Mouse (Mus musculus) G1E (cell line): ENCODE measurements around the gene Ctcfl. TPM values are rescaled to one million over a fixed set of nuclear protein-coding genes. Genes with fewer than 3 reads are reported as not detected.

ENCODE experiments used
- ATAC-seq: 2 replicates; pipeline ENCODE4 v1.8.0; 2016; ENCODE audit warnings: mild to moderate bottlenecking; ENCODE audit not compliant: insufficient number of reproducible peaks, poor library complexity, low FRiP score, severe bottlenecking; ENCODE audit errors: extremely low read depth
- DNase-seq: peaks from one replicate; pipeline ENCODE4 v3.0.0; 2012; ENCODE audit warnings: low spot score
- H3K27me3 ChIP-seq: 2 replicates; pipeline ENCODE4 v1.6.1; 2012; ENCODE audit warnings: mild to moderate bottlenecking, low read length, inconsistent platforms; ENCODE audit not compliant: insufficient read depth
- H3K36me3 ChIP-seq: replicated peaks from 2 replicates; pipeline ENCODE3; 2012; ENCODE audit warnings: mild to moderate bottlenecking, inconsistent platforms
- H3K4me1 ChIP-seq: 2 replicates; pipeline ENCODE4 v1.6.1; 2012; ENCODE audit warnings: low read depth, low read length, inconsistent platforms, mixed read lengths; ENCODE audit not compliant: insufficient read depth
- H3K4me3 ChIP-seq: 2 replicates; pipeline ENCODE4 v1.5.1; 2012; ENCODE audit warnings: low read depth, mild to moderate bottlenecking, inconsistent platforms, low read length, moderate library complexity, mixed read lengths
- H3K9me3 ChIP-seq: replicated peaks from 2 replicates; pipeline ENCODE4 v1.6.1; 2012; ENCODE audit warnings: inconsistent platforms
- CTCF ChIP-seq: IDR thresholded peaks from 2 replicates; pipeline ENCODE4 v1.5.1; 2012; ENCODE audit warnings: low read depth, low read length, inconsistent platforms, mixed read lengths
- GATA1 ChIP-seq: IDR thresholded peaks from 2 replicates; pipeline ENCODE4 v1.6.1; 2012; ENCODE audit warnings: borderline replicate concordance, low read length, inconsistent platforms, mixed read lengths
- GATA2 ChIP-seq: IDR thresholded peaks from 2 replicates; pipeline ENCODE4 v1.6.1; 2012; ENCODE audit warnings: low read depth, low read length, inconsistent platforms, borderline replicate concordance
- POLR2AphosphoS5 ChIP-seq: IDR thresholded peaks from 2 replicates; pipeline ENCODE4 v1.6.1; 2012; ENCODE audit warnings: low read depth, low read length, inconsistent platforms; ENCODE audit not compliant: insufficient replicate concordance
- TAL1 ChIP-seq: conservative IDR thresholded peaks from 2 replicates; pipeline ENCODE4 v1.6.1; 2012; ENCODE audit warnings: low read depth, low read length, inconsistent platforms, mixed read lengths
- polyA plus RNA-seq: library from polyadenylated mRNA; stranded (reverse); fragments of >175 nt; gene quantifications from 2 replicates; pipeline ENCODE4 v1.2.3, GENCODE M21; 2012
- total RNA-seq, 2 experiments: library from RNA; stranded (forward) in 1 of 2; stranded (reverse) in 1 of 2; fragments of 200-1000 nt in 1 of 2; fragments of >200 nt in 1 of 2; fragmentation: Nextera tagmentation in 1 of 2; gene quantifications; 2 replicates each; pipeline ENCODE4 v1.2.3; 2014 to 2017

The Ctcfl gene
- total and polyA plus RNA-seq, 3 experiments, result not detected

DNA sequence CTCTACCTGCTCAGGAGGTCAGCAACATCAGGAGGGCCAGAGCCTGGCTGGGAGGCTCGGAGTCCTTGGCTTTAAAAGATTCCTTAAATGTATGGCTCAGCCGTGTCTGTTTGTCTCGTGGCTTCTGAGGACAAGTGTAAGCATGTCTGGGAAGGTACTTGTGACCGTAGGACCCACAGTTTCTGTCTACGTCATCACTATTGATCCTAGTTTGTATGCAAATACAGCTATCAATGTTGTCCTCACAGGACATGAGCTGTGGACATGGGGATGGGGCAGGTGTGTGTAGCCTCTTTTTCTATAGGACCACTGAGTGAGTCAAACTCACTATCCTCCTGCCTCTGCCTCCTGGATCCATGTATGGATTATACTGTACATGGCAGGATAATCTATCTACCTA lies 28.7 kb upstream of the Ctcfl start:
- Histone ChIP-seq H3K27me3 (no peaks in the 10 kb centered on the region), H3K36me3 (no peaks in the 10 kb centered on the region), H3K4me3 (no peak overlapping the region), H3K4me1 (no peaks in the 10 kb centered on the region), H3K9me3 (peaks cover 88% of the 10 kb centered on the region)
- ATAC-seq, result no peak
- TF ChIP-seq GATA1, result no peak
- no peak for TF ChIP-seq CTCF
- TF ChIP-seq POLR2AphosphoS5, result no peak
- no peak for TF ChIP-seq TAL1
- TF ChIP-seq GATA2, result no peak
- DNase-seq, result no peak

DNA sequence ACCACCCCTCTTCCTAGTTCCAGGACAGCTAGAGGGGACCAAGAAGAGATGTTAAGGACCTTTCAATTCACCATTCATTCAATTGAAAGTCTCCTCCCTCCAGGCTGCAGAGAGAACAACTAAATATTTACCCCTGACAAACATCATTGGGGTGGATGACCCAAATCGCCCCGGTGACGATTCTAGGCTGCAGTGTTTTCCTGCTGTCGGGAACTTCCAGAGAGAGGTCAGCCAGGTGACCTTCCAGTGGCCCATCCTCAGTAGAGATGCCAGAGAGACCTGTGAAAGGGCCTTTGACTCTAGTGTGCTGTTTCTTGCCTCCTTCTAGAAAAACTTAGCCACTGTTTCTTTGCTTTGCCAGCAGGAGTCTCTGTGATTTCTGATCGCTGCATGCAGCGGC lies 27.4 kb upstream of the Ctcfl start:
- no peak for ATAC-seq
- H3K4me3 ChIP-seq, result no peak overlapping the region
- H3K36me3 ChIP-seq, result no peaks in the 10 kb centered on the region
- no peak for DNase-seq
- no peaks in the 10 kb centered on the region for H3K27me3 ChIP-seq
- no peak for TF ChIP-seq CTCF
- no peak for TF ChIP-seq GATA1
- TF ChIP-seq TAL1, result no peak
- no peak for TF ChIP-seq POLR2AphosphoS5
- TF ChIP-seq GATA2, result no peak
- H3K4me1 ChIP-seq, result no peaks in the 10 kb centered on the region
- peaks cover 84% of the 10 kb centered on the region for H3K9me3 ChIP-seq

DNA sequence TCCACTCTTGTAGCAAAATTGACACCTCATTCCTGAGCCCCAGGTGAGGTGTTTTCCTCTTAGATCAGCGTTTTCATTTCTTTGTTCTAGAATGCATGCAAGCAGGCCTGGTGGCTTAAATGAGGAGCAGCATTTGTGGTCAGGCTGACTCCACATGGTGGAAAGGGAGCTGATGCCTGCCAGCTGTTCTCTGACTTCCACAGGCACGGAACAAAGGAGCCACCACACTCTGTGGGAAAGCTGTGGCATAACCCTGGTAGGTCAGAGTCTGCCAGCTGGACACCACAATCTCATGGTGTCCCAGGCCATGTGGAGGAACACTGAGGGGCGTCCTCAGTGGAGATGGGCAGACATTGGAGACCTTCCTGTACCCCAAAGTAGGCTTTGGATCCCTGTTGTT lies 26.5 kb upstream of the Ctcfl start:
- DNase-seq (no peak), ATAC-seq (no peak)
- TF ChIP-seq GATA1 (no peak), CTCF (no peak), GATA2 (no peak), POLR2AphosphoS5 (no peak), TAL1 (no peak)
- Histone ChIP-seq H3K4me3 (no peak overlapping the region), H3K36me3 (no peaks in the 10 kb centered on the region), H3K9me3 (peaks cover 82% of the 10 kb centered on the region), H3K27me3 (no peaks in the 10 kb centered on the region), H3K4me1 (no peaks in the 10 kb centered on the region)

DNA sequence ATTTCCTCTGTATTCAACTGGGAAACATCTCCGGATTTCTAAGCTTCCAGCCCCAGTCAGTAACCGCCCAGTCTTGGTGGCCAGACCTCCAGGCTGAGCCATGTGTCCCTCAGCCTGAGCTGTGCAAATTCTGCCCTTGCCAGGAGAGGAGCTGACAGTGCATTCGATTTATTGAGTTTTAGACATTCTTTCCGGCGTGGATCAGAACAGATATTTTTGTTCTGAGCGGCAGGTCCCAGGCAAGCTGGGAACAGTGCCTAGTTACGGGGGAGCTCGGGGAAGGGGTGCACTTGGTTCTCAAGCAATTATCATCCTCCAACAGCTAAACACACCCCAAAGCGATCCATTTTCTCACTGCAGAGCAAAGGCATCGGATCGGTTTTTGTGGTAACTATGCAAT lies 24.3 kb upstream of the Ctcfl start:
- Histone ChIP-seq H3K9me3 (peaks cover 83% of the 10 kb centered on the region), H3K4me3 (no peak overlapping the region), H3K27me3 (no peaks in the 10 kb centered on the region), H3K4me1 (no peaks in the 10 kb centered on the region), H3K36me3 (no peaks in the 10 kb centered on the region)
- TF ChIP-seq TAL1, result no peak
- TF ChIP-seq GATA1, result no peak
- TF ChIP-seq POLR2AphosphoS5, result no peak
- TF ChIP-seq CTCF, result no peak
- TF ChIP-seq GATA2, result no peak
- ATAC-seq, result no peak
- DNase-seq, result no peak

DNA sequence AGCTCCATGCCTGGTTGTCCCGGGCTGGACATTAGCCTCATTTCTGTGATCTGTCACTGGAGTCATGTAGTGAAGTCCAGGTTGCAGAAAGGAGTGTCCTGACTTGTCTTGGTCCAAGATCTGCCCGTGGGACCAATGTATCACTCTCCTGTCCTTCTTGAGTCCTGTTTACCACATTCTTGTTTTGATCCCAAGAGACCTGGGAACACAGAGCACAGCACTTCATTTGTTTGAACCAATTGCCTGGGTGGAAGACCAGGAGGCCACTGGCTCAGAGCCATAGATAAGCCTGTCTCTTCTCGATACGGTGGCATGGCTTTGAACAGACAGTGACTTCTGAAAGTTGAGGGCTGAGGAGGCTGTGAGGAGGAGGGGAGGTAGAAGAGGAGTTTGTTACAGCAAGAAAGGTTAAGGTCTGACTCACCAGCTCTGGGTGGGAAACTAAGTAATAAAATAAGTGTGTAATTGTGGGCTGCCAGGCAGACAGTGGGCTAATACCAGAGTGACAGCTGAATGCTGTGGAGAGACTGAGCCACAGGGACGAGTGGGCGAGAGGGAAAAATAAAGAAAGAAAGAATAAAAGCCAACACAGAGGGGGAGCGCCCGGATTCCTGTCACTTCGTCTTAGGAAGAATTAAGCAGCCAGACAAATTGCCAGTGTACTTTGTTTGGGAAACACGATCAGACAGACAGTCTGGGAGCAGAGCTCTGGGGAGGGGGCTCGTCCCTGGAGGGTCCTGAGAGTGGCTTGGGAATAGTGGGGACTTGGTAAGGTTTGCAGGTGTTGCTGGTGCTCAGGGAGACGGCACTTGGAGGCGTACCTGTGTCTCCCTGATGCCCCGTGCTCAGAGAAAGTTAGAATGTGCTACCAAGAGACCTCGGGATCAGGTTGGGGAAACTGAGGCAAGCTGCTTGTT lies 19.3 kb upstream of the Ctcfl start:
- no peaks in the 10 kb centered on the region for H3K27me3 ChIP-seq
- H3K36me3 ChIP-seq, result no peaks in the 10 kb centered on the region
- H3K4me3 ChIP-seq, result no peak overlapping the region
- ATAC-seq (no peak), DNase-seq (no peak)
- H3K4me1 ChIP-seq, result no peaks in the 10 kb centered on the region
- peaks cover 67% of the 10 kb centered on the region for H3K9me3 ChIP-seq
- TF ChIP-seq GATA1 (no peak), POLR2AphosphoS5 (no peak), CTCF (no peak), GATA2 (no peak)

DNA sequence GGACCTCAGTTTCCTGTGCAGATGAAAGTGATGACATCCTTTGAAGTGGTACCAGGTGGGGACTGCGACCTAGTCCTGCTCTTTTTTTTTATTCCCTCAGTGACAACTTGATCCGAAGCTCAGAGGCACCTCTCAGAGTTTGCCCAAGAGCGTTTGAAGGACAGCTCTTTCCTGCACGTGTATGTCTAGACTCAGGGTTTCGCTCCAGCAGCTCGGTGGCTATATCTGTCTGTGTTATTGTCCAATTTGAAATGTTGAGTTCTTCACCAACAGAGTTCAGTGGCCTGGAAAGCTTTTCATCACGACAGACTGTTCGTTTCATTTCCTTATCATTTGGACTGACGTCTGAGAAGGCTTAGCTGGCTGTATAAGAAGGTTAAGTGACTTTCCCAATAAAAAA lies 15.4 kb upstream of the Ctcfl start:
- Histone ChIP-seq H3K9me3 (peaks cover 72% of the 10 kb centered on the region), H3K27me3 (no peaks in the 10 kb centered on the region), H3K4me3 (no peak overlapping the region), H3K4me1 (no peaks in the 10 kb centered on the region), H3K36me3 (no peaks in the 10 kb centered on the region)
- ATAC-seq (no peak), DNase-seq (no peak)
- TF ChIP-seq GATA2 (no peak), CTCF (no peak), POLR2AphosphoS5 (no peak), TAL1 (no peak), GATA1 (no peak)

DNA sequence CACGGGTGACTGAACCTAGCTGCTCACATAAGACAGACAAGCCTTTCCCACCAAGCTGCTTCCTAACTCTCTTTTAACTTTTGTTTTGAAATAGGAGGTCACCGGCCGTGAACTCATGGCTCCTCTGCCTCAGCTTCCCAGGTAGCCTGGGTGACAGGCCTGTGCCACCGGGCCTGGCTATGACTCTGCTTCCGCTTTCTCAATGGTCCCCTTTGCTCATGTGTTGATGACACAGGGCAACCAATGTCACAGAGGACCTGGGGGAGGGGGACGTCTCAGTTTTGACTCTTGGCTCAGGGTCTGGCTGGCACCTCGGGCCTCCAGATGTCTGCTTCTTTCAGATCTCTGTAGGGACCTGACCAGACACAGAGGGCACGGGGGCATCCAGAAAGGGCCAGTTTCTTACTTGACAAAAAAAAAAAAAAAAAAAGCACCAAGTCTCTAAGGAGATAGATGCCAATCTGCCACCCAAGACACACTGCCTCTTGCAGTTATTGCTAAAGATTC lies 13.5 kb upstream of the Ctcfl start:
- no peak for TF ChIP-seq TAL1
- no peak for TF ChIP-seq POLR2AphosphoS5
- no peak for TF ChIP-seq CTCF
- TF ChIP-seq GATA1, result no peak
- TF ChIP-seq GATA2, result no peak
- no peak overlapping the region for H3K4me3 ChIP-seq
- no peaks in the 10 kb centered on the region for H3K4me1 ChIP-seq
- ATAC-seq (no peak), DNase-seq (no peak)
- H3K27me3 ChIP-seq, result no peaks in the 10 kb centered on the region
- no peaks in the 10 kb centered on the region for H3K36me3 ChIP-seq
- H3K9me3 ChIP-seq, result peaks cover 72% of the 10 kb centered on the region
